Mouse (Mus musculus): Measurements from ENCODE around the gene Naa80. TPM values are rescaled to one million over a fixed set of nuclear protein-coding genes. Genes with fewer than 3 reads are reported as not detected.
"Not testable (repeated sequence)": the region's sequence is repeated elsewhere in the genome, so short reads cannot be mapped to it uniquely, and the experiment has no call there.

Gene Naa80
- polyA plus RNA-seq, 1 experiment from 2014 or later = 19.5 TPM

GRCm38 (mm10) chr9:107551890-107552355 is 26.8 kb upstream of the Naa80 start:
- H3K36me3 ChIP-seq = no peaks in the 10 kb centered on the region

GRCm38 (mm10) chr9:107552690-107553393 is 25.8 kb upstream of the Naa80 start:
- no peak overlapping the region; the same call in 1 of the 2 replicates for H3K4me3 ChIP-seq
- no peak for ATAC-seq (ENCODE audit: low FRiP score, low read depth)

More at GRCm38 (mm10) chr9:107551890-107552355, 26.8 kb upstream of the Naa80 start:
- Histone ChIP-seq H3K9ac (peak overlapping the region; percentile 39), H3K27ac (replicated peaks) (no peak overlapping the region), H3K4me1 (replicated peaks) (peaks cover 53% of the 10 kb centered on the region), H3K27me3 (peaks cover 45% of the 10 kb centered on the region), H3K4me2 (peak overlapping the region; percentile 63), H3K4me3 (peak overlapping the region; percentile 35), H3K9me3 (no peaks in the 10 kb centered on the region)
- ATAC-seq (ENCODE audit: low FRiP score, low read depth) = no peak
- WGBS = 13% methylated on average over 8 of the region's 8 CpGs

DNA sequence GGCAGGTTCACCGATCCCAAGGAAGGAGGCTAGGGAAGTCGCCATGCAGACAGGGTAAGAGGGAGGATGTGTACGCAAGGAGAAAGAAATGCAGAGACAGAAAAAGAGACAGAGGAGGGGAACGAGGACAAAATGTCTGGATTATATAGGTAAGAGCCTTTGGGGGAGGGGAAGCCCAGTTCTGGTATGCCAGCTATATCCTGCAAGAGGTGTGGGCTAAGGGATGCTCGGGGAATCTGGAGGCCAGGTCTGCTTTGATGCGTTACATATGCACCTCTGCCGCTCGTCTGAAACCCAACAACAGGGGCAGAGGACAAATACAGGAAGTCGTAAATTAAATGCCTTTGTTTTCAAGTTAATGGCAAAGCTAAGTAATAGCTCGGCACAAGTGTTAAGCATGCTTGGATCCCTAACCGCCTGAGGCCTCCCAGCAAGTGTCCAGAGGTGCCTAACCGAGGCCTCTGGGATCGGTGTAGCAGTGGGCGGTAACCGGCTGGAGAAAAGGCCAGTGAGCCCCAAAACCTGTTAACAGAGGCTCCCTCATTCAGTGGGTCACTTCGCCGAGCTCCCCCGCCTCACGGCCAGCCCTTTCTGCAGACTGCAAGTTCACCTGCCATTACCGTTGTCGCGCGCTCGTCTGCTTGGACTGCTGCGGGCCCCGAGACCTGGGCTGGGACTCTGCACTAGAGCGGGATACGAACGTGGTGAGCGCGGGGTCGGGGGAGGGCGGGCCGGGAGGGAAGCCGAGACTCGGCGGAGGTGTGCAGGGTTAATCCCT is 25.0 kb upstream of the Naa80 start:
- H3K27ac ChIP-seq (replicated peaks) = peak overlapping the region; percentile 84
- peak overlapping the region; percentile 52 for H3K4me3 ChIP-seq
- H3K4me1 ChIP-seq (replicated peaks) = peaks cover 44% of the 10 kb centered on the region
- H3K9ac ChIP-seq = peak overlapping the region; percentile 64
- peak; percentile 62 for ATAC-seq (ENCODE audit: low FRiP score, low read depth)
- H3K36me3 ChIP-seq = peaks cover 15% of the 10 kb centered on the region
- H3K4me2 ChIP-seq = peak overlapping the region; percentile 87
- H3K9me3 ChIP-seq = no peaks in the 10 kb centered on the region
- peaks cover 44% of the 10 kb centered on the region for H3K27me3 ChIP-seq
- WGBS = 7% methylated on average over 37 of the region's 37 CpGs

More at GRCm38 (mm10) chr9:107552690-107553393, 25.8 kb upstream of the Naa80 start:
- H3K4me1 ChIP-seq (replicated peaks) = peaks cover 44% of the 10 kb centered on the region
- H3K27me3 ChIP-seq = peaks cover 45% of the 10 kb centered on the region
- no peak overlapping the region for H3K9ac ChIP-seq
- 86% methylated on average over 5 of the region's 5 CpGs for WGBS
- H3K36me3 ChIP-seq = peaks cover 7% of the 10 kb centered on the region
- H3K27ac ChIP-seq (replicated peaks) = no peak overlapping the region
- H3K4me2 ChIP-seq = peak overlapping the region; percentile 87; the same call in 1 of the 2 replicates
- no peaks in the 10 kb centered on the region for H3K9me3 ChIP-seq

DNA sequence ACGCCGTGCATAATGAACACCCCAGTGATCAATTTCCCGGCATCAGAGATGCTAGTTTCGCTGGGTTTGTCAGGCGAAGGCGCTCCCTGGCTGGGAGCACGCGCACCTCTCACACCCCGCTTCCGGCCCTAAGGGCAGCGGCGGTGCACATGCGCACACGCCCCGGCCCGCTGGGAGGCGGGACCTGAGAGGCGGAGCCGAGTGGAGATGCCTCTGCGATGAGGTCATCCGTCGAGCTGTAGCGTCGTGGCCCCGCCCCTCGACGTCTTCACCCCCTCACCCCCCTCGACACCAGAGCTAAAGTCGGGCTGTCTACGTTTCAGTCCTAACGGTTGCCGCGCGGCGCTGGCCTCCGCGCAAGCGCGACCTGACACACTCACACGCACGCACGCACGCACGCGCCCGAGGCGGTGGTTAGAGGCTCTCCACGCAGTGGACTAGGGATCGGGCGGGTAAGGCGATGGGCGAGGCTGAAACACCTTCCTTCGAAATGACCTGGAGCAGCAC is 24.3 kb upstream of the Naa80 start:
- Histone ChIP-seq H3K9ac (peak overlapping the region; percentile 64), H3K27ac (replicated peaks) (peak overlapping the region; percentile 84), H3K4me3 (peak overlapping the region; percentile 52), H3K36me3 (peaks cover 22% of the 10 kb centered on the region), H3K9me3 (no peaks in the 10 kb centered on the region), H3K4me2 (peak overlapping the region; percentile 87), H3K4me1 (replicated peaks) (peaks cover 44% of the 10 kb centered on the region), H3K27me3 (peaks cover 37% of the 10 kb centered on the region)
- under 1% methylated on average over 53 of the region's 53 CpGs for WGBS
- peak; percentile 95 for ATAC-seq (ENCODE audit: low FRiP score, low read depth)

- Histone ChIP-seq H3K36me3 (peaks cover 28% of the 10 kb centered on the region), H3K9me3 (no peaks in the 10 kb centered on the region), H3K9ac (peak overlapping the region; percentile 64), H3K4me3 (peak overlapping the region; percentile 52), H3K27me3 (peaks cover 31% of the 10 kb centered on the region), H3K4me1 (replicated peaks) (peaks cover 44% of the 10 kb centered on the region), H3K4me2 (peak overlapping the region; percentile 87), H3K27ac (replicated peaks) (peak overlapping the region; percentile 84)
- ATAC-seq (ENCODE audit: low FRiP score, low read depth) = peak; percentile 44; the same call in 1 of the 2 replicates
- 0% methylated on average over 23 of the region's 23 CpGs for WGBS
These were observed 23.6 kb upstream of the Naa80 start for GRCm38 (mm10) chr9:107555031-107555457.

- WGBS = 48% methylated on average over 2 of the region's 2 CpGs
- Histone ChIP-seq H3K4me1 (replicated peaks) (peaks cover 42% of the 10 kb centered on the region), H3K36me3 (peaks cover 34% of the 10 kb centered on the region), H3K4me2 (peak overlapping the region; percentile 87), H3K27me3 (peaks cover 24% of the 10 kb centered on the region), H3K9ac (peak overlapping the region; percentile 64), H3K27ac (replicated peaks) (peak overlapping the region; percentile 84; the same call in 1 of the 2 replicates), H3K4me3 (peak overlapping the region; percentile 52), H3K9me3 (no peaks in the 10 kb centered on the region)
- ATAC-seq (ENCODE audit: low FRiP score, low read depth) = no peak
These were observed 23.0 kb upstream of the Naa80 start for GRCm38 (mm10) chr9:107555701-107556100.

DNA sequence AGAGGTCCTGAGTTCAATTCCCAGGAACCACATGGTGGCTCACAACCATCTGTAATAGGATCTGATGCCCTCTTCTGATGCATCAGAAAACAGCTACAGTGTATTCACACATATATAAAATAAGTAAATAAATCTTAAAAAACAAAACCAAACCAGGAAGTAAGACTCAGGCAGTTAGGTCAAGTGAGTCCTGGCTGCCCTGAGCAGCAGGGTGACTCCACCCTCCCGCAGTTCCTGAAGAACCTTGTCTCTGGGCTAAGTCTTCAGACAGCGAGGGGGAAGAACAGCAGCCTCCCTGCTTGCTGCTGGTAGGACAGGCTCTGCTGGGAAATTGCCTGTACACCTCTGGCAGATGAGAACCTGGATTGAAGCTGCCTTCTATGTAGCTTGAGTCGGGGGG is 22.3 kb upstream of the Naa80 start:
- peaks cover 18% of the 10 kb centered on the region for H3K27me3 ChIP-seq
- H3K4me1 ChIP-seq (replicated peaks) = peaks cover 35% of the 10 kb centered on the region
- 77% methylated on average over 3 of the region's 3 CpGs for WGBS
- peaks cover 40% of the 10 kb centered on the region for H3K36me3 ChIP-seq
- ATAC-seq (ENCODE audit: low FRiP score, low read depth) = no peak
- no peaks in the 10 kb centered on the region for H3K9me3 ChIP-seq
- peak overlapping the region; percentile 52 for H3K4me3 ChIP-seq
- H3K4me2 ChIP-seq = peak overlapping the region; percentile 87
- no peak overlapping the region for H3K9ac ChIP-seq
- no peak overlapping the region for H3K27ac ChIP-seq (replicated peaks)

- peak within 1 kb of the TSS; percentile 64 for H3K4me2 ChIP-seq
- peak within 1 kb of the TSS; percentile 93 for H3K9ac ChIP-seq
- ATAC-seq (ENCODE audit: low FRiP score, low read depth) = peak; percentile 96
- peak within 1 kb of the TSS; percentile 75 for H3K27ac ChIP-seq (replicated peaks)
- H3K4me3 ChIP-seq = peak within 1 kb of the TSS; percentile 90
- 0% methylated on average over 42 of the region's 46 CpGs for WGBS
- no peaks in the 10 kb centered on the region for H3K27me3 ChIP-seq
- peaks cover 34% of the 10 kb centered on the region for H3K4me1 ChIP-seq (replicated peaks)
- peaks cover 41% of the 10 kb centered on the region for H3K36me3 ChIP-seq
- H3K9me3 ChIP-seq = no peaks in the 10 kb centered on the region
These were observed 15.6 kb upstream of the Naa80 start, which contains the start of gene Tusc2 for GRCm38 (mm10) chr9:107563029-107563581. TSS of gene Tusc2 (plus strand) at chr9:107563255.

GRCm38 (mm10) chr9:107565556-107565955 is 13.1 kb upstream of the Naa80 start:
- WGBS = 50% methylated on average over 5 of the region's 5 CpGs
- peaks cover 18% of the 10 kb centered on the region for H3K36me3 ChIP-seq
- H3K9ac ChIP-seq; H3K4me3 ChIP-seq; H3K27ac ChIP-seq (replicated peaks); H3K9me3 ChIP-seq; H3K4me2 ChIP-seq; ATAC-seq (ENCODE audit: low FRiP score, low read depth); H3K27me3 ChIP-seq: not testable (repeated sequence)
- H3K4me1 ChIP-seq (replicated peaks) = peaks cover 47% of the 10 kb centered on the region

GRCm38 (mm10) chr9:107566041-107566709 is 12.5 kb upstream of the Naa80 start:
- WGBS = 63% methylated on average over 15 of the region's 15 CpGs
- no peak overlapping the region for H3K4me2 ChIP-seq
- ATAC-seq (ENCODE audit: low FRiP score, low read depth) = no peak

DNA sequence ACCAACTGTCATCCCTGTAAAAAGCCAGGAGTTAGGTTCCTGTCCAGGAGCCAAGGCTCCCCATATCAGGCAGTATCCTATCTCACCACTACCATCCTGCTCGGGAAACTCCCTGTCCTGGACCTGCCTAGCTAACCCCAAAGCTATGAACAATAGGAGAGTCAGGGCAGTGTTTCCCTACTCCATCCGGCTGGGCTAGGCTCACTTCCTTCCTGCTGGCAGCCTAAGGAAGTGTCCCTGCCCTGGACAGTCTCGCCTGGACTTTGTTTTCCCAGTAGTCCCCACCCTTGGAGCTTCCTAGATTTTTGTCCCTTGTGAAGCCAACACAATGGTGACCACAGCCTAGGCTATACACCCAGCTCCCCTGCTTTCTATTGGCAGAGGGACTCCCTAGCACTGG is 11.8 kb upstream of the Naa80 start:
- Histone ChIP-seq H3K4me2 (no peak overlapping the region), H3K27me3 (no peaks in the 10 kb centered on the region), H3K4me3 (no peak overlapping the region), H3K9me3 (no peaks in the 10 kb centered on the region), H3K9ac (no peak overlapping the region), H3K4me1 (replicated peaks) (peaks cover 60% of the 10 kb centered on the region), H3K27ac (replicated peaks) (no peak overlapping the region; the same call in 1 of the 2 replicates), H3K36me3 (peaks cover 5% of the 10 kb centered on the region; the same call in 1 of the 2 replicates)
- 64% methylated on average over 3 of the region's 3 CpGs for WGBS
- no peak for ATAC-seq (ENCODE audit: low FRiP score, low read depth)

More at GRCm38 (mm10) chr9:107566041-107566709, 12.5 kb upstream of the Naa80 start:
- Histone ChIP-seq H3K36me3 (peaks cover 12% of the 10 kb centered on the region; the same call in 1 of the 2 replicates), H3K4me3 (no peak overlapping the region), H3K4me1 (replicated peaks) (peaks cover 53% of the 10 kb centered on the region), H3K27me3 (no peaks in the 10 kb centered on the region), H3K9ac (no peak overlapping the region), H3K27ac (replicated peaks) (0 out of 2 replicates have a peak overlapping the region, but pooled peaks have one; percentile 16), H3K9me3 (no peaks in the 10 kb centered on the region)

Measured in hindbrain, embryonic 15.5 days (tissue).